Mouse (Mus musculus): ENCODE data around the gene Ppp1r15b. TPM values are rescaled to one million over a fixed set of nuclear protein-coding genes. Genes with fewer than 3 reads are reported as not detected.

The Ppp1r15b gene
- total and polyA plus RNA-seq, 3 experiments: 33.1 to 47.6 (median 47.5) TPM

GRCm38 (mm10) chr1:133103315-133103714 is 27.6 kb upstream of the Ppp1r15b start:
- H3K4me2 ChIP-seq (ENCODE audit: insufficient read depth, low read depth, poor library complexity, severe bottlenecking): no peak overlapping the region
- in situ Hi-C loops (cut with MboI; ENCODE audit: low pct_ligation_motif_present, low pct_unique_long_range_greater_than_20kb, low sequenced_read_pairs) (no loop called here), dilution Hi-C loops (cut with MboI; ENCODE audit: extremely low pct_ligation_motif_present, extremely low pct_unique_long_range_greater_than_20kb, low sequenced_read_pairs) (no loop called here)
- H3K27ac ChIP-seq (ENCODE audit: insufficient read depth, low read depth): no peak overlapping the region
- H3K36me3 ChIP-seq (replicated peaks in 1 of 2; ENCODE audit: control insufficient read depth in 1 of 2, insufficient read depth in 1 of 2, low read length in 1 of 2): peaks cover 84 to 90% of the 10 kb centered on the region in 2 experiments
- no peaks in the 10 kb centered on the region for H3K27me3 ChIP-seq (replicated peaks)
- no peaks in the 10 kb centered on the region for H3K9me3 ChIP-seq (replicated peaks; ENCODE audit: low read length)
- H3K9ac ChIP-seq (ENCODE audit: insufficient read depth, low read depth): no peak overlapping the region
- no peak overlapping the region for H3K4me3 ChIP-seq (replicated peaks in 1 of 3; ENCODE audit: low read depth in 2 of 3, low read length in 2 of 3, poor library complexity in 1 of 3)
- DNase-seq (ENCODE audit: extremely low read depth): no peak
- no peaks in the 10 kb centered on the region for H3K79me2 ChIP-seq (replicated peaks; ENCODE audit: control insufficient read depth, extremely low read depth, insufficient read depth, poor library complexity, severe bottlenecking)
- no peak for TF ChIP-seq MEF2A (IDR thresholded peaks at IDR 0.05; ENCODE audit: borderline replicate concordance, low read depth, low read length)
- no peak for TF ChIP-seq ETS1 (conservative IDR thresholded peaks at IDR 0.05; ENCODE audit: low read depth, low read length)
- TF ChIP-seq GABPA (IDR thresholded peaks at IDR 0.05; ENCODE audit: insufficient replicate concordance, low read depth, low read length): no peak
- no peak for TF ChIP-seq NRF1 (IDR thresholded peaks at IDR 0.05; ENCODE audit: low read depth, low read length)
- no peak for TF ChIP-seq EP300 (IDR thresholded peaks at IDR 0.05; ENCODE audit: low read length)
- no peak for TF ChIP-seq MAFK (IDR thresholded peaks at IDR 0.05; ENCODE audit: insufficient replicate concordance, low read length)
- H3K4me1 ChIP-seq (ENCODE audit: control insufficient read depth in 1 of 2, insufficient read depth in 2 of 2): peaks cover 0 to 3% of the 10 kb centered on the region in 2 experiments; a peak in 2 of 4 replicates

- no peaks in the 10 kb centered on the region for H3K27me3 ChIP-seq (replicated peaks)
- H3K4me2 ChIP-seq (ENCODE audit: insufficient read depth, low read depth, poor library complexity, severe bottlenecking): no peak overlapping the region
- no peak overlapping the region for H3K4me3 ChIP-seq (replicated peaks in 1 of 3; ENCODE audit: low read depth in 2 of 3, low read length in 2 of 3, poor library complexity in 1 of 3)
- no peak overlapping the region for H3K9ac ChIP-seq (ENCODE audit: insufficient read depth, low read depth)
- dilution Hi-C loops (cut with MboI; ENCODE audit: extremely low pct_ligation_motif_present, extremely low pct_unique_long_range_greater_than_20kb, low sequenced_read_pairs) (no loop called here), in situ Hi-C loops (cut with MboI; ENCODE audit: low pct_ligation_motif_present, low pct_unique_long_range_greater_than_20kb, low sequenced_read_pairs) (no loop called here)
- H3K79me2 ChIP-seq (replicated peaks; ENCODE audit: control insufficient read depth, extremely low read depth, insufficient read depth, poor library complexity, severe bottlenecking): no peaks in the 10 kb centered on the region
- peaks cover 0 to 3% of the 10 kb centered on the region in 2 experiments; a peak in 2 of 4 replicates for H3K4me1 ChIP-seq (ENCODE audit: control insufficient read depth in 1 of 2, insufficient read depth in 2 of 2)
- no peaks in the 10 kb centered on the region for H3K9me3 ChIP-seq (replicated peaks; ENCODE audit: low read length)
- no peak for DNase-seq (ENCODE audit: extremely low read depth)
- H3K36me3 ChIP-seq (replicated peaks in 1 of 2; ENCODE audit: control insufficient read depth in 1 of 2, insufficient read depth in 1 of 2, low read length in 1 of 2): peaks cover 79 to 87% of the 10 kb centered on the region in 2 experiments
- no peak overlapping the region for H3K27ac ChIP-seq (ENCODE audit: insufficient read depth, low read depth)
- TF ChIP-seq RCOR1 (conservative IDR thresholded peaks at IDR 0.05; ENCODE audit: low read depth, low read length) (no peak), ZMIZ1 (IDR thresholded peaks at IDR 0.05; ENCODE audit: low read depth, low read length) (no peak), SMC3 (IDR thresholded peaks at IDR 0.05; ENCODE audit: low read depth, low read length) (no peak), CHD2 (IDR thresholded peaks at IDR 0.05; ENCODE audit: low read length) (no peak), USF1 (IDR thresholded peaks at IDR 0.05; ENCODE audit: low read depth, low read length) (no peak), IRF4 (IDR thresholded peaks at IDR 0.05; ENCODE audit: low read depth, low read length) (no peak)
These were observed 27.1 kb upstream of the Ppp1r15b start for GRCm38 (mm10) chr1:133103871-133104270.

- dilution Hi-C loops (cut with MboI; ENCODE audit: extremely low pct_ligation_motif_present, extremely low pct_unique_long_range_greater_than_20kb, low sequenced_read_pairs): no loop called here
- TF ChIP-seq USF2 (conservative IDR thresholded peaks at IDR 0.05; ENCODE audit: low read depth, low read length): no peak
- TF ChIP-seq JUN (IDR thresholded peaks at IDR 0.05; ENCODE audit: insufficient read depth, low read depth, low read length): no peak
- no peak for TF ChIP-seq CHD1 (IDR thresholded peaks at IDR 0.05; ENCODE audit: low read depth, low read length)
- no peak for TF ChIP-seq MYC (IDR thresholded peaks at IDR 0.05; ENCODE audit: low read depth, low read length)
- TF ChIP-seq SIN3A (IDR thresholded peaks at IDR 0.05; ENCODE audit: low read length): no peak
- no peak for TF ChIP-seq ZNF384 (IDR thresholded peaks at IDR 0.05; ENCODE audit: low read depth, low read length)
- TF ChIP-seq CTCF (conservative IDR thresholded peaks at IDR 0.05 in 1 of 2, IDR thresholded peaks at IDR 0.05 in 1 of 2; ENCODE audit: low read depth in 2 of 2, low read length in 2 of 2): no peak; a peak in 1 of 4 replicates
- no peak for TF ChIP-seq IRF4 (IDR thresholded peaks at IDR 0.05; ENCODE audit: low read depth, low read length)
- no peak for TF ChIP-seq MAX (IDR thresholded peaks at IDR 0.05; ENCODE audit: low read length)
- TF ChIP-seq USF1 (IDR thresholded peaks at IDR 0.05; ENCODE audit: low read depth, low read length): no peak
- no peak for TF ChIP-seq ELF1 (IDR thresholded peaks at IDR 0.05; ENCODE audit: low read depth, low read length)
- no peak for TF ChIP-seq MAFK (IDR thresholded peaks at IDR 0.05; ENCODE audit: insufficient replicate concordance, low read length)
- no peak for TF ChIP-seq RCOR1 (conservative IDR thresholded peaks at IDR 0.05; ENCODE audit: low read depth, low read length)
- TF ChIP-seq POLR2AphosphoS2 (IDR thresholded peaks at IDR 0.05; ENCODE audit: low read depth, low read length): no peak
- TF ChIP-seq BHLHE40 (IDR thresholded peaks at IDR 0.05; ENCODE audit: low read depth, low read length): no peak
These were observed 14.8 kb upstream of the Ppp1r15b start for GRCm38 (mm10) chr1:133116108-133116507.

More at GRCm38 (mm10) chr1:133116108-133116507, 14.8 kb upstream of the Ppp1r15b start:
- no peak overlapping the region for H3K9ac ChIP-seq (ENCODE audit: insufficient read depth, low read depth)
- H3K27ac ChIP-seq (ENCODE audit: insufficient read depth, low read depth): no peak overlapping the region
- DNase-seq (ENCODE audit: extremely low read depth): no peak
- H3K4me3 ChIP-seq (replicated peaks in 1 of 3; ENCODE audit: low read depth in 2 of 3, low read length in 2 of 3, poor library complexity in 1 of 3): no peak overlapping the region
- H3K4me1 ChIP-seq (ENCODE audit: control insufficient read depth in 1 of 2, insufficient read depth in 2 of 2): no peaks in the 10 kb centered on the region
- H3K27me3 ChIP-seq (replicated peaks): no peaks in the 10 kb centered on the region
- H3K4me2 ChIP-seq (ENCODE audit: insufficient read depth, low read depth, poor library complexity, severe bottlenecking): no peak overlapping the region
- peaks cover 0 to 13% of the 10 kb centered on the region in 2 experiments for H3K36me3 ChIP-seq (replicated peaks in 1 of 2; ENCODE audit: control insufficient read depth in 1 of 2, insufficient read depth in 1 of 2, low read length in 1 of 2)
- H3K79me2 ChIP-seq (replicated peaks; ENCODE audit: control insufficient read depth, extremely low read depth, insufficient read depth, poor library complexity, severe bottlenecking): no peaks in the 10 kb centered on the region
- H3K9me3 ChIP-seq (replicated peaks; ENCODE audit: low read length): peaks cover 3% of the 10 kb centered on the region
- in situ Hi-C loops (cut with MboI; ENCODE audit: low pct_ligation_motif_present, low pct_unique_long_range_greater_than_20kb, low sequenced_read_pairs): no loop called here

Measured in CH12.LX (cell line).